Mouse (Mus musculus): ENCODE data around the gene Tlx2.

DNA sequence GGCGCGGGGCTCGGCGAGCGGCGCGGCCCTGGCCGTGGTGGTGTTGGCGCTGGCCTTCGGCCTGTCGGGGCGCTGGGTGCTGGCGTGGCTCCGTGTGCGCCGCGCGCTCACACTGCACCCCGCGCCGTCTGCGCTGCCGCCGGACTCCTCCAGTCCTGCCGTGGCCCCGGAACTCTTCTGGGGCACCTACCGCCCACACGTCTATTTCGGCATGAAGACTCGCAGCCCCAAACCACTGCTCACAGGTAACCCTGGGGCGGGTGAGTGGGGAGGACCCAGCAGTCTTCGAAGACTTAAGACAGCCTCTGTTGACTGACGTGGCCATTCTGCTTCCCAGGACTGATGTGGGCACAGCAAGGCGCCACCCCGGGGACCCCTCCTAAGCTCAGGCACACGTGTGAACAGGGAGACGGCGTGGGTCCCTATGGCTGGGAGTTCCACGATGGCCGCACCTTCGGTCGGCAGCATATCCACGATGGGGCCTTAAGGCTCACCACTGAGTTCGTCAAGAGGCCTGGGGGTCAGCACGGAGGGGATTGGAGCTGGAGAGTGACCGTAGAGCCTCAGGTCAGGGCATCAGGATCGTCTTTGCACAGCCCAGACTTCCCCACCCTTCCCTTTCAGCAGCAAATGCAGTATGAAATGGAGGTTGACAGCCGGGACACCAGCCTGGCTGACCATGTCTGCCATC, 45.7 kb upstream of the Tlx2 start:
- no peak for TF ChIP-seq MYOG (IDR thresholded peaks at IDR 0.05; ENCODE audit: control insufficient read depth in 1 of 3, insufficient read depth in 1 of 3, insufficient read length in 2 of 3, low read depth in 2 of 3)
- no peak for TF ChIP-seq USF1 (IDR thresholded peaks at IDR 0.05; ENCODE audit: low read depth)
- no peak for TF ChIP-seq MAX (IDR thresholded peaks at IDR 0.05; ENCODE audit: low read depth)
- TF ChIP-seq POLR2A (IDR thresholded peaks at IDR 0.05; ENCODE audit: insufficient read length, low read depth): no peak
- TF ChIP-seq TCF12 (IDR thresholded peaks at IDR 0.05; ENCODE audit: insufficient read depth, poor library complexity, severe bottlenecking): no peak
- TF ChIP-seq E2F4 (IDR thresholded peaks at IDR 0.05; ENCODE audit: insufficient read depth): no peak
- TF ChIP-seq POLR2AphosphoS2 (IDR thresholded peaks at IDR 0.05; ENCODE audit: insufficient read length, low read depth): no peak
